Mouse (Mus musculus): ENCODE results near the gene Fbxl13. TPM values are rescaled to one million over a fixed set of nuclear protein-coding genes. Genes with fewer than 3 reads are reported as not detected.

Fbxl13 gene
- polyA plus RNA-seq, 1 experiment from 2014 or later = 0.32 TPM

- ATAC-seq (ENCODE audit: low FRiP score) = no peak
- H3K4me3 ChIP-seq (ENCODE audit: low read depth, low read length) = no peak overlapping the region
- DNase-seq (ENCODE audit: low spot score) = no peak
- no peak overlapping the region for H3K4me2 ChIP-seq (replicated peaks; ENCODE audit: low read depth, low read length)
- H3K9me3 ChIP-seq (ENCODE audit: control insufficient read depth, low read length) = no peaks in the 10 kb centered on the region
- H3K4me1 ChIP-seq (replicated peaks; ENCODE audit: control insufficient read depth, insufficient read depth, low read length) = no peaks in the 10 kb centered on the region
- H3K36me3 ChIP-seq (ENCODE audit: control insufficient read depth, insufficient read depth, low read length) = no peaks in the 10 kb centered on the region
- H3K27ac ChIP-seq (ENCODE audit: low read depth, low read length) = no peak overlapping the region
- 54% methylated on average over 3 of the region's 3 CpGs for WGBS
- H3K9ac ChIP-seq (ENCODE audit: low read depth, low read length) = no peak overlapping the region
- H3K27me3 ChIP-seq (ENCODE audit: control insufficient read depth, insufficient read depth, low read length) = no peaks in the 10 kb centered on the region
Measured at GRCm38 (mm10) chr5:21496881-21497280, 148.6 kb downstream of the Fbxl13 start.

GRCm38 (mm10) chr5:21496321-21496720, 149.1 kb downstream of the Fbxl13 start:
- H3K36me3 ChIP-seq (ENCODE audit: control insufficient read depth, insufficient read depth, low read length) = no peaks in the 10 kb centered on the region
- no peaks in the 10 kb centered on the region for H3K9me3 ChIP-seq (ENCODE audit: control insufficient read depth, low read length)
- no peak overlapping the region for H3K27ac ChIP-seq (ENCODE audit: low read depth, low read length)
- no peak overlapping the region for H3K4me3 ChIP-seq (ENCODE audit: low read depth, low read length)
- H3K4me1 ChIP-seq (replicated peaks; ENCODE audit: control insufficient read depth, insufficient read depth, low read length) = no peaks in the 10 kb centered on the region
- H3K4me2 ChIP-seq (replicated peaks; ENCODE audit: low read depth, low read length) = no peak overlapping the region
- no peak overlapping the region for H3K9ac ChIP-seq (ENCODE audit: low read depth, low read length)
- H3K27me3 ChIP-seq (ENCODE audit: control insufficient read depth, insufficient read depth, low read length) = no peaks in the 10 kb centered on the region
- WGBS = 77% methylated on average over 6 of the region's 6 CpGs
- no peak for DNase-seq (ENCODE audit: low spot score)
- no peak for ATAC-seq (ENCODE audit: low FRiP score)

GRCm38 (mm10) chr5:21494781-21495180, 150.7 kb downstream of the Fbxl13 start:
- 72% methylated on average over 3 of the region's 3 CpGs for WGBS
- no peak overlapping the region for H3K4me3 ChIP-seq (ENCODE audit: low read depth, low read length)
- no peak overlapping the region for H3K9ac ChIP-seq (ENCODE audit: low read depth, low read length)
- DNase-seq (ENCODE audit: low spot score) (no peak), ATAC-seq (ENCODE audit: low FRiP score) (no peak)
- H3K27ac ChIP-seq (ENCODE audit: low read depth, low read length) = no peak overlapping the region
- no peaks in the 10 kb centered on the region for H3K9me3 ChIP-seq (ENCODE audit: control insufficient read depth, low read length)
- no peak overlapping the region for H3K4me2 ChIP-seq (replicated peaks; ENCODE audit: low read depth, low read length)
- no peaks in the 10 kb centered on the region for H3K27me3 ChIP-seq (ENCODE audit: control insufficient read depth, insufficient read depth, low read length)
- H3K36me3 ChIP-seq (ENCODE audit: control insufficient read depth, insufficient read depth, low read length) = no peaks in the 10 kb centered on the region
- no peaks in the 10 kb centered on the region for H3K4me1 ChIP-seq (replicated peaks; ENCODE audit: control insufficient read depth, insufficient read depth, low read length)

- no peaks in the 10 kb centered on the region for H3K27me3 ChIP-seq (ENCODE audit: control insufficient read depth, insufficient read depth, low read length)
- no peak for ATAC-seq (ENCODE audit: low FRiP score)
- 89% methylated on average over 8 of the region's 8 CpGs for WGBS
- no peak overlapping the region for H3K4me2 ChIP-seq (replicated peaks; ENCODE audit: low read depth, low read length)
- no peaks in the 10 kb centered on the region for H3K4me1 ChIP-seq (replicated peaks; ENCODE audit: control insufficient read depth, insufficient read depth, low read length)
- no peak overlapping the region for H3K4me3 ChIP-seq (ENCODE audit: low read depth, low read length)
- no peak overlapping the region for H3K9ac ChIP-seq (ENCODE audit: low read depth, low read length)
- no peak overlapping the region for H3K27ac ChIP-seq (ENCODE audit: low read depth, low read length)
- no peaks in the 10 kb centered on the region for H3K9me3 ChIP-seq (ENCODE audit: control insufficient read depth, low read length)
- DNase-seq (ENCODE audit: low spot score) = no peak
- no peaks in the 10 kb centered on the region for H3K36me3 ChIP-seq (ENCODE audit: control insufficient read depth, insufficient read depth, low read length)
Measured at GRCm38 (mm10) chr5:21493294-21493999, 152.0 kb downstream of the Fbxl13 start.

GRCm38 (mm10) chr5:21492213-21492612, 153.2 kb downstream of the Fbxl13 start:
- H3K4me2 ChIP-seq (replicated peaks; ENCODE audit: low read depth, low read length) = no peak overlapping the region
- no peaks in the 10 kb centered on the region for H3K27me3 ChIP-seq (ENCODE audit: control insufficient read depth, insufficient read depth, low read length)
- H3K27ac ChIP-seq (ENCODE audit: low read depth, low read length) = no peak overlapping the region
- H3K4me3 ChIP-seq (ENCODE audit: low read depth, low read length) = no peak overlapping the region
- 82% methylated on average over 3 of the region's 3 CpGs for WGBS
- H3K9me3 ChIP-seq (ENCODE audit: control insufficient read depth, low read length) = no peaks in the 10 kb centered on the region
- no peak for ATAC-seq (ENCODE audit: low FRiP score)
- H3K4me1 ChIP-seq (replicated peaks; ENCODE audit: control insufficient read depth, insufficient read depth, low read length) = no peaks in the 10 kb centered on the region
- DNase-seq (ENCODE audit: low spot score) = no peak
- no peak overlapping the region for H3K9ac ChIP-seq (ENCODE audit: low read depth, low read length)
- H3K36me3 ChIP-seq (ENCODE audit: control insufficient read depth, insufficient read depth, low read length) = no peaks in the 10 kb centered on the region

GRCm38 (mm10) chr5:21491469-21491868, 154.0 kb downstream of the Fbxl13 start:
- 39% methylated on average over 2 of the region's 2 CpGs for WGBS
- H3K27ac ChIP-seq (ENCODE audit: low read depth, low read length) = no peak overlapping the region
- no peaks in the 10 kb centered on the region for H3K4me1 ChIP-seq (replicated peaks; ENCODE audit: control insufficient read depth, insufficient read depth, low read length)
- no peaks in the 10 kb centered on the region for H3K36me3 ChIP-seq (ENCODE audit: control insufficient read depth, insufficient read depth, low read length)
- no peak overlapping the region for H3K4me2 ChIP-seq (replicated peaks; ENCODE audit: low read depth, low read length)
- H3K27me3 ChIP-seq (ENCODE audit: control insufficient read depth, insufficient read depth, low read length) = no peaks in the 10 kb centered on the region
- DNase-seq (ENCODE audit: low spot score) (no peak), ATAC-seq (ENCODE audit: low FRiP score) (no peak)
- H3K9ac ChIP-seq (ENCODE audit: low read depth, low read length) = no peak overlapping the region
- no peaks in the 10 kb centered on the region for H3K9me3 ChIP-seq (ENCODE audit: control insufficient read depth, low read length)
- H3K4me3 ChIP-seq (ENCODE audit: low read depth, low read length) = no peak overlapping the region

GRCm38 (mm10) chr5:21489135-21489534, 156.3 kb downstream of the Fbxl13 start:
- Histone ChIP-seq H3K27ac (ENCODE audit: low read depth, low read length) (no peak overlapping the region), H3K27me3 (ENCODE audit: control insufficient read depth, insufficient read depth, low read length) (no peaks in the 10 kb centered on the region), H3K36me3 (ENCODE audit: control insufficient read depth, insufficient read depth, low read length) (no peaks in the 10 kb centered on the region), H3K4me2 (replicated peaks; ENCODE audit: low read depth, low read length) (no peak overlapping the region), H3K9me3 (ENCODE audit: control insufficient read depth, low read length) (no peaks in the 10 kb centered on the region), H3K9ac (ENCODE audit: low read depth, low read length) (no peak overlapping the region), H3K4me3 (ENCODE audit: low read depth, low read length) (no peak overlapping the region), H3K4me1 (replicated peaks; ENCODE audit: control insufficient read depth, insufficient read depth, low read length) (no peaks in the 10 kb centered on the region)
- DNase-seq (ENCODE audit: low spot score) (no peak), ATAC-seq (ENCODE audit: low FRiP score) (no peak)
- 78% methylated on average over 4 of the region's 4 CpGs for WGBS

GRCm38 (mm10) chr5:21488506-21488905, 156.9 kb downstream of the Fbxl13 start:
- no peaks in the 10 kb centered on the region for H3K36me3 ChIP-seq (ENCODE audit: control insufficient read depth, insufficient read depth, low read length)
- DNase-seq (ENCODE audit: low spot score) = no peak
- no peak overlapping the region for H3K4me3 ChIP-seq (ENCODE audit: low read depth, low read length)
- H3K9me3 ChIP-seq (ENCODE audit: control insufficient read depth, low read length) = no peaks in the 10 kb centered on the region
- H3K27me3 ChIP-seq (ENCODE audit: control insufficient read depth, insufficient read depth, low read length) = no peaks in the 10 kb centered on the region
- H3K27ac ChIP-seq (ENCODE audit: low read depth, low read length) = no peak overlapping the region
- no peak overlapping the region for H3K9ac ChIP-seq (ENCODE audit: low read depth, low read length)
- no peaks in the 10 kb centered on the region for H3K4me1 ChIP-seq (replicated peaks; ENCODE audit: control insufficient read depth, insufficient read depth, low read length)
- no peak overlapping the region for H3K4me2 ChIP-seq (replicated peaks; ENCODE audit: low read depth, low read length)
- WGBS = 96% methylated on average over 5 of the region's 5 CpGs
- no peak for ATAC-seq (ENCODE audit: low FRiP score)

- ATAC-seq (ENCODE audit: low FRiP score) = no peak
- DNase-seq (ENCODE audit: low spot score) = no peak
- H3K36me3 ChIP-seq (ENCODE audit: control insufficient read depth, insufficient read depth, low read length) = no peaks in the 10 kb centered on the region
- no peak overlapping the region for H3K27ac ChIP-seq (ENCODE audit: low read depth, low read length)
- 93% methylated on average over 3 of the region's 3 CpGs for WGBS
- no peaks in the 10 kb centered on the region for H3K4me1 ChIP-seq (replicated peaks; ENCODE audit: control insufficient read depth, insufficient read depth, low read length)
- no peak overlapping the region for H3K4me3 ChIP-seq (ENCODE audit: low read depth, low read length)
- H3K9me3 ChIP-seq (ENCODE audit: control insufficient read depth, low read length) = no peaks in the 10 kb centered on the region
- no peak overlapping the region for H3K9ac ChIP-seq (ENCODE audit: low read depth, low read length)
- no peak overlapping the region for H3K4me2 ChIP-seq (replicated peaks; ENCODE audit: low read depth, low read length)
- no peaks in the 10 kb centered on the region for H3K27me3 ChIP-seq (ENCODE audit: control insufficient read depth, insufficient read depth, low read length)
Measured at GRCm38 (mm10) chr5:21487716-21488115, 157.7 kb downstream of the Fbxl13 start.
